Mouse (Mus musculus): Measurements from ENCODE around the gene Olfr486. TPM values are rescaled to one million over a fixed set of nuclear protein-coding genes. Genes with fewer than 3 reads are reported as not detected.
"Not testable (repeated sequence)": the region's sequence is repeated elsewhere in the genome, so short reads cannot be mapped to it uniquely, and the experiment has no call there.

Gene Olfr486
- polyA plus RNA-seq (2012; ENCODE audit: insufficient read depth, insufficient read length, missing spikeins): not detected in 2 replicates

DNA sequence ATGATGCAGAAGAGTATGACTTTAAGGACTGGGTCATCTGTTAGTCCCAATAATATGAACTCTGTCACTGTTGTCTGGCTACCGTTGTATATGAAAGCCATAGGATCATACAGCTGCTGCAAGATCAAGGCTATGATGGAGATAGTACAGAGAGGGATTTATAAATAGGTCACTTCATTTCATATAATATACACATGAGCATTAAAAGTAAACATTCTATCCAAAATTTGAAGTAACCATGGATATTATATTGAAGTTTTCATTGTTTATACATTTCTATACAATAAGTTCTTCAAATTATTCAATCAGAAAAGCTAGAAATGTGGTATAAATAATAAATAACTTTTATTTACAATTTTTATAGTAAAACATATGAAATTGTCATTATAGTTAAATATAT lies at the start of gene Olfr486:
TSS of gene Olfr486 (minus strand) at position 101 of the 400 bp plus-strand sequence.
- not testable (repeated sequence) for H3K4me3 ChIP-seq (ENCODE audit: insufficient read depth, low read length); H3K27ac ChIP-seq (ENCODE audit: insufficient read depth, low read depth, low read length); H3K4me1 ChIP-seq (ENCODE audit: control insufficient read depth, insufficient read depth, low read length)

DNA sequence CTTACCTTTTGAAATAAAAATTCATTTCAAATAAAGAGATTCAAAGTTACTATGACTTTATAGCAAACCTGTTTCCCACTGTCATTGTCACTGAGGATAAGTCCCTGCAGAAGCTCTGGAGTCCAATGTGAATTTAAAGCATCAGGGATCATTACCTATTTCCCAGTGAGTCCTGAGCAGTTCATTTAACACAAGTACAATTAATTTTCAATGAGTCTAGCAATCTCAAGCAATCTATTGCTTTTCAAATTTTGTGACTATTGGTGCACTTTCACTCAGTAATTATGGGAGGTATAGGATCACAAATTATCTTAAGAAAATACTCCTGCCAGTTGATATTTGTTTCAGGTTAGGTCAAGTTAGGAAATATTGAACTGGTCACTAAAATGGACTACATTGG lies 42.0 kb upstream of the Olfr486 start, which contains the start of gene Olfr487:
TSS of gene Olfr487 (minus strand) at position 101 of the 400 bp plus-strand sequence.
- H3K27ac ChIP-seq (ENCODE audit: insufficient read depth, low read depth, low read length); H3K4me1 ChIP-seq (ENCODE audit: control insufficient read depth, insufficient read depth, low read length); H3K4me3 ChIP-seq (ENCODE audit: insufficient read depth, low read length): not testable (repeated sequence)

DNA sequence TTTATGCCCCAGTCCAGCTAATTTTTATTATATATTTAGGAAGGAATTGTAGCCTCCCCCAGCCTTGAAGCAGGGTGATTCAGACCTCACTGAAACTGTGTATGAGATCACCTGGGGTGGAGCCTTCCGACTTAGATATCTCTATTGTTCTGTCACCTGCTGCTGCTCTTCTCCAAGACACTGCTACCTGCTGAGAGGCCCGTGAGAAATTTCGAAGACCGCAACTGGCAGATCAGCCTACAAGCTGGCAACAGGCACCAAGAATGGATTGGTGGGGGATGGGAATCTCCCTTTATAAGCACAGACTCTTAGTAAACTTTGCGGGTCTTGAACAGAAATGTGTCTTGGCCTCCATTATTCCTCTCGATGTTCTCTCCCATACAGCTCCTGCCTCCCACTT lies 24.4 kb upstream of the Olfr486 start:
- H3K27ac ChIP-seq (ENCODE audit: insufficient read depth, low read depth, low read length): no peak overlapping the region
- TF ChIP-seq POLR2A (IDR thresholded peaks at IDR 0.05; ENCODE audit: borderline replicate concordance, low read depth, low read length) (no peak), CTCF (IDR thresholded peaks at IDR 0.05; ENCODE audit: low read depth, low read length) (no peak)
- no peak overlapping the region for H3K4me3 ChIP-seq (ENCODE audit: insufficient read depth, low read length)
- no peaks in the 10 kb centered on the region for H3K4me1 ChIP-seq (ENCODE audit: control insufficient read depth, insufficient read depth, low read length)

DNA sequence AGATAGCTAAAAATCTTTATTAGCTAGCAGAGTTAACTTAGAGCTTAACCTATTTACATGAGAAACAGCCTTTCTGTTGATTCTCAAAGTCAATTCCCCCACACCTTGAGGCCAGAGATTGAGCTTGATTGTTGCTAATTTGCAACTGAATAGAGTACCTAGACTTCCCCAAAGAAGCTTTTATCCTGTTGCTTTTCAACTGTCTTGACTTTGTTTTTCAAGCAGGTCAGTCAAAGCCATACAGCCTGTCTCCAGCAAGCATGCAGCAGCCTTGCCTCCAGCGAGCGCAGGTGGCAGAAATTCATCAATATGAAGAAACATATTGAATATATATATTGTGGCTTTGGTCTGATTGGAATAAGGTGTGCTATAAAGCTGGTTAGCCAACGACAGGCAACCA lies 23.8 kb upstream of the Olfr486 start:
- not testable (repeated sequence) for H3K27ac ChIP-seq (ENCODE audit: insufficient read depth, low read depth, low read length); H3K4me1 ChIP-seq (ENCODE audit: control insufficient read depth, insufficient read depth, low read length); H3K4me3 ChIP-seq (ENCODE audit: insufficient read depth, low read length)

DNA sequence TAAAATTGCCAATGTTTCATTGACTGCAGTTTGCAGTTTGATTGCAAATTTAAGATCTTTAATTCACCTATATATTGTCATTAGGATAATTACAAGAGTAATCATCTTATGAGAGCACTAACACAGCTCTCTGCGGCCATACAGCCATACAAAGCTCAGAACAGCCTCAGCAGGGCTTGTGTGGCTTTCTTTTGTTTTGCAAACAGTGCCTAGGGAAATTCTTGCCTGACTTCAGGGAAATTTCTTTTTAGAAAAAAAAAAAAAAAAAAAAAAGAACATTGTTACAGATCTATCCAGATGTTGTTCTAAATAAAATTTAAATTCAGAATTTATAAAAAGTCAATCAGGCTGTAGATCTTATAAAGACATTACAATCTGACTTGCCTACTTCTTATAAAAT lies 20.2 kb upstream of the Olfr486 start:
- H3K27ac ChIP-seq (ENCODE audit: insufficient read depth, low read depth, low read length); H3K4me3 ChIP-seq (ENCODE audit: insufficient read depth, low read length); H3K4me1 ChIP-seq (ENCODE audit: control insufficient read depth, insufficient read depth, low read length): not testable (repeated sequence)

DNA sequence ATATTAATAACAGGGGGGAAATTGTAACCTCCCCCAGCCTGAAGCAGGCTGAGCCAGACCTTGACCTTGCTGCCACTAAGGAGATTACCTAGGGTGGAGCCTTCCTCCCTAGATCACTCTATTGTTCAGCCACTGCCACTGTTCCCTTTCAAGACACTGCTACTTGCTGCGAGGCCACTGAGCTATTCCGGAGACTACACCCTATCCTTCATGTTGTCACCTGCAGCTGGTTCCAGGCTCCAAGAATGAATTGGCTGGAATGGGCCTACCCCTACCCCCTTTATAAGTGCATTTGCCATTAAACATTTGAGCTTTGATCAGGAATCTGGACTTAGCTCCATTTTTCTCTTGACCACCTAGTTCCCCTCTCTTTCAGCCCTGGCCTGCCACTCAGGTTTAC lies 18.7 kb upstream of the Olfr486 start:
- H3K4me1 ChIP-seq (ENCODE audit: control insufficient read depth, insufficient read depth, low read length); H3K27ac ChIP-seq (ENCODE audit: insufficient read depth, low read depth, low read length); H3K4me3 ChIP-seq (ENCODE audit: insufficient read depth, low read length): not testable (repeated sequence)

DNA sequence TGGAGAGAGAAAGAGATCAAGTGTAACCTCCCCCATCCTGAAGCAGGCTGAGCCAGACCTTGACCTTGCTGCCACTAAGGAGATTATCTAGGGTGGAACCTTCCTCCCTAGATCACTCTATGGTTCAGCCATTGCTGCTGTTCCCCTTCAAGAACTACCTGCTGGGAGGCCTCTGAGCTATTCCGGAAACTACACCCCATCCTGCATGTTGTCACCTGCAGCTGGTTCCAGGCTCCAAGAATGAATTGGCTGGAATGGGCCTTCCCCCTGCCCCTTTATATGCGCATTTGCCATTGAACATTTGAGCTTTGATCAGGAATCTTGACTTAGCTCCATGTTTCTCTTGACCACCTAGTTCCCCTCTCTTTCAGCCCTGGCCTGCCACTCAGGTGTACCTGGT lies 12.7 kb upstream of the Olfr486 start:
- not testable (repeated sequence) for H3K4me1 ChIP-seq (ENCODE audit: control insufficient read depth, insufficient read depth, low read length); H3K4me3 ChIP-seq (ENCODE audit: insufficient read depth, low read length); H3K27ac ChIP-seq (ENCODE audit: insufficient read depth, low read depth, low read length)

DNA sequence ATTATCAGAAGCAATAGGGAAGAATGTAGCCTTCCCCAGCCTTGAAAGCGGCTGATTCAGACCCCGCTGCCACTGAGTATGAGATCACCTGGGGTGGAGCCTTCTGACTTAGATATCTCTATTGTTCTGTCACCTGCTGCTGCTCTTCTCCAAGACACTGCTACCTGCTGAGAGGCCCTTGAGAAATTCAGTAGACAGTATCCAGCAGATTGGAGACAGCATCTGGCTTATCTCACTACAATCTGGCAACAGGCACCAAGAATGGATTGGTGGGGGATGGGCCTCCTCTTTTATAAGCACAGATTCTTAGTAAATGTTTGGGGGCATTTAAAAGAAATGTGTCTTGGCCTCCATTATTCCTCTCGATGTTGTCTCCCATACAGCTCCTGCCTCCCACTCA lies 11.9 kb upstream of the Olfr486 start:
- not testable (repeated sequence) for H3K4me3 ChIP-seq (ENCODE audit: insufficient read depth, low read length); H3K4me1 ChIP-seq (ENCODE audit: control insufficient read depth, insufficient read depth, low read length); H3K27ac ChIP-seq (ENCODE audit: insufficient read depth, low read depth, low read length)

DNA sequence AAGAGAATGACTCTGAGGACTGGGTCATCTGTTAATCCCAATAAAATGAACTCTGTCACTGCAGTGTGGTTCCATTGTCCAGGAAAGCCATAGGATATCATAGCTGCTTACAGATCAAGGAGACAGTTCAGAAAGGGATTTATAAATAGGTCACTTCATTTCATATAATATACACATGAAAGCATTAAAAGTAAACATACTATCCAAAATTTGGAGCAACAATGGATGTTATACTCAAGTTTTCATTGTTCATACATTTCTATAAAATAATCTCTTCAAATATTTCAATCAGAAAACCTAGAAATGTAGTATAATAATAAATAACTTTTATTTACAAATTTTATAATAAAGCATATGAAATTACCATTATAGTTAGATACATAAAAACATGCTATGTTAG lies 12.8 kb downstream of the Olfr486 start, which contains the start of gene Olfr485:
TSS of gene Olfr485 (minus strand) at position 101 of the 400 bp plus-strand sequence.
- TF ChIP-seq CTCF (IDR thresholded peaks at IDR 0.05; ENCODE audit: low read depth, low read length): no peak
- TF ChIP-seq POLR2A (IDR thresholded peaks at IDR 0.05; ENCODE audit: borderline replicate concordance, low read depth, low read length): no peak
- Histone ChIP-seq H3K4me1 (ENCODE audit: control insufficient read depth, insufficient read depth, low read length) (no peaks in the 10 kb centered on the region), H3K27ac (ENCODE audit: insufficient read depth, low read depth, low read length) (no peak within 1 kb of the TSS), H3K4me3 (ENCODE audit: insufficient read depth, low read length) (no peak within 1 kb of the TSS)

DNA sequence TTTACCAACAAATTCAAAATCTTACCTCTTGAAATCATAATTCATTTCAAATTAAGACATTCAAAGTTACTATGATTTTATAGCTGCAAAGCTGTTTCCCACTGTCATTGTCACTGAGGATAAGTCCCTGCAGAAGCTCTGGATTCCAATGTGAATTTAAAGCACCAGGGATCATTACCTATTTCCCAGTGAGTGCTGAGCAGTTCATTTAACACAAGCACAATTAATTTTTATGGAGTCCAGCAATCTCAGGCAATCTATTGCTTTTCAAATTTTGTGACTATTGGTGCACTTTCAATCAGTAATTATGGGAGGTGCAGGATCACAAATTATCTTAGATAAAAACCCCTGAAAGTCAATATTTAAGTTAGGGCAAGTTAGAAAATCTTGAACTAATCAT lies 45.2 kb downstream of the Olfr486 start, which contains the start of gene Olfr484:
TSS of gene Olfr484 (minus strand) at position 101 of the 400 bp plus-strand sequence.
- Histone ChIP-seq H3K27ac (ENCODE audit: insufficient read depth, low read depth, low read length) (no peak within 1 kb of the TSS), H3K4me1 (ENCODE audit: control insufficient read depth, insufficient read depth, low read length) (no peaks in the 10 kb centered on the region), H3K4me3 (ENCODE audit: insufficient read depth, low read length) (no peak within 1 kb of the TSS)
- TF ChIP-seq CTCF (IDR thresholded peaks at IDR 0.05; ENCODE audit: low read depth, low read length) (no peak), POLR2A (IDR thresholded peaks at IDR 0.05; ENCODE audit: borderline replicate concordance, low read depth, low read length) (no peak)

Other genes with a start within 250 kb of the Olfr486 start
- not detected in 2 replicates for gene Olfr473, start 242.3 kb downstream of the Olfr486 start, polyA plus RNA-seq (2012; ENCODE audit: insufficient read depth, insufficient read length, missing spikeins)
- gene Olfr474, start 218.1 kb downstream of the Olfr486 start, polyA plus RNA-seq (2012; ENCODE audit: insufficient read depth, insufficient read length, missing spikeins): not detected in 2 replicates
- not detected in 2 replicates for gene Olfr476, start 207.9 kb downstream of the Olfr486 start, polyA plus RNA-seq (2012; ENCODE audit: insufficient read depth, insufficient read length, missing spikeins)
- 0.29 TPM in 1 of 2 replicates, not detected in the other for gene Olfr477, start 186.0 kb downstream of the Olfr486 start, polyA plus RNA-seq (2012; ENCODE audit: insufficient read depth, insufficient read length, missing spikeins)
- not detected in 2 replicates for gene Olfr478, start 138.8 kb downstream of the Olfr486 start, polyA plus RNA-seq (2012; ENCODE audit: insufficient read depth, insufficient read length, missing spikeins)
- gene Olfr479, start 122.0 kb downstream of the Olfr486 start, polyA plus RNA-seq (2012; ENCODE audit: insufficient read depth, insufficient read length, missing spikeins): not detected in 2 replicates
- gene Olfr480, start 105.4 kb downstream of the Olfr486 start, polyA plus RNA-seq (2012; ENCODE audit: insufficient read depth, insufficient read length, missing spikeins): not detected in 2 replicates
- gene Olfr481, start 92.9 kb downstream of the Olfr486 start, polyA plus RNA-seq (2012; ENCODE audit: insufficient read depth, insufficient read length, missing spikeins): 0.31 TPM in 1 of 2 replicates, not detected in the other
- not detected in 2 replicates for gene Olfr482, start 75.2 kb downstream of the Olfr486 start, polyA plus RNA-seq (2012; ENCODE audit: insufficient read depth, insufficient read length, missing spikeins)
- not detected in 2 replicates for gene Olfr483, start 71.9 kb downstream of the Olfr486 start, polyA plus RNA-seq (2012; ENCODE audit: insufficient read depth, insufficient read length, missing spikeins)
- not detected in 2 replicates for gene Olfr484, start 45.3 kb downstream of the Olfr486 start, polyA plus RNA-seq (2012; ENCODE audit: insufficient read depth, insufficient read length, missing spikeins)
- not detected in 2 replicates for gene Olfr485, start 12.9 kb downstream of the Olfr486 start, polyA plus RNA-seq (2012; ENCODE audit: insufficient read depth, insufficient read length, missing spikeins)
- gene Olfr487, start 41.9 kb upstream of the Olfr486 start, polyA plus RNA-seq (2012; ENCODE audit: insufficient read depth, insufficient read length, missing spikeins): not detected in 2 replicates
- gene Olfr488, start 85.6 kb upstream of the Olfr486 start, polyA plus RNA-seq (2012; ENCODE audit: insufficient read depth, insufficient read length, missing spikeins): not detected in 2 replicates
- not detected in 2 replicates for gene Olfr490, start 116.2 kb upstream of the Olfr486 start, polyA plus RNA-seq (2012; ENCODE audit: insufficient read depth, insufficient read length, missing spikeins)
- gene Olfr491, start 140.7 kb upstream of the Olfr486 start, polyA plus RNA-seq (2012; ENCODE audit: insufficient read depth, insufficient read length, missing spikeins): 0.87 TPM in 1 of 2 replicates, not detected in the other
- gene Olfr492, start 150.9 kb upstream of the Olfr486 start, polyA plus RNA-seq (2012; ENCODE audit: insufficient read depth, insufficient read length, missing spikeins): not detected in 2 replicates
- not detected in 2 replicates for gene Olfr493, start 174.2 kb upstream of the Olfr486 start, polyA plus RNA-seq (2012; ENCODE audit: insufficient read depth, insufficient read length, missing spikeins)
- not detected in 2 replicates for gene Olfr494, start 192.6 kb upstream of the Olfr486 start, polyA plus RNA-seq (2012; ENCODE audit: insufficient read depth, insufficient read length, missing spikeins)
- not detected in 2 replicates for gene Olfr495, start 220.4 kb upstream of the Olfr486 start, polyA plus RNA-seq (2012; ENCODE audit: insufficient read depth, insufficient read length, missing spikeins)
- gene Olfr497, start 247.7 kb upstream of the Olfr486 start, polyA plus RNA-seq (2012; ENCODE audit: insufficient read depth, insufficient read length, missing spikeins): not detected in 2 replicates